Mouse (Mus musculus): ENCODE measurements around the gene Krt23.

The Krt23 gene

GRCm38 (mm10) chr11:99492733-99493573, at the start of gene Krt23:
Krt23 (minus strand) TSS chr11:99493137.
- DNase-seq: peak; percentile 5 to 15

GRCm38 (mm10) chr11:99539721-99540120, 46.8 kb upstream of the Krt23 start:
- peak; percentile 13 to 58 for DNase-seq

- peak; percentile 6 to 27 for DNase-seq
Observed at GRCm38 (mm10) chr11:99521288-99521860, 28.4 kb upstream of the Krt23 start, which contains the start of gene Krt39. Krt39 (minus strand) TSS chr11:99521338.

GRCm38 (mm10) chr11:99514098-99514497, 21.2 kb upstream of the Krt23 start:
- DNase-seq: no peak

- no peak for DNase-seq
Observed at GRCm38 (mm10) chr11:99500095-99500805, 7.3 kb upstream of the Krt23 start.

GRCm38 (mm10) chr11:99496460-99496859, 3.5 kb upstream of the Krt23 start:
- DNase-seq: no peak

GRCm38 (mm10) chr11:99494741-99495140, 1.8 kb upstream of the Krt23 start:
- no peak for DNase-seq

- no peak for DNase-seq
Observed at GRCm38 (mm10) chr11:99493574-99493850, 575 bp upstream of the Krt23 start.

GRCm38 (mm10) chr11:99491040-99491439, 1.9 kb downstream of the Krt23 start:
- no peak for DNase-seq

- peak in 1 of 2 experiments; percentile 5 for DNase-seq
Observed at GRCm38 (mm10) chr11:99490624-99491023, 2.3 kb downstream of the Krt23 start.

- DNase-seq: no peak
Observed at GRCm38 (mm10) chr11:99489233-99489632, 3.7 kb downstream of the Krt23 start.

- DNase-seq: no peak
Observed at GRCm38 (mm10) chr11:99474981-99475380, 18.0 kb downstream of the Krt23 start.

GRCm38 (mm10) chr11:99473433-99473832, 19.5 kb downstream of the Krt23 start:
- DNase-seq: no peak

GRCm38 (mm10) chr11:99472405-99472804, 20.5 kb downstream of the Krt23 start:
- DNase-seq: no peak

- DNase-seq: no peak
Observed at GRCm38 (mm10) chr11:99471946-99472345, 21.0 kb downstream of the Krt23 start.

GRCm38 (mm10) chr11:99469228-99469627, 23.7 kb downstream of the Krt23 start:
- DNase-seq: no peak

GRCm38 (mm10) chr11:99468566-99468965, 24.4 kb downstream of the Krt23 start:
- DNase-seq: no peak

- no peak for DNase-seq
Observed at GRCm38 (mm10) chr11:99466316-99466715, 26.6 kb downstream of the Krt23 start.

- DNase-seq: peak; percentile 73 to 92
Observed at GRCm38 (mm10) chr11:99464836-99465235, 28.1 kb downstream of the Krt23 start.

- peak; percentile 63 to 88 for DNase-seq
Observed at GRCm38 (mm10) chr11:99463155-99463554, 29.8 kb downstream of the Krt23 start.

GRCm38 (mm10) chr11:99461736-99462135, 31.2 kb downstream of the Krt23 start:
- DNase-seq: peak; percentile 84 to 92

GRCm38 (mm10) chr11:99458887-99459286, 34.0 kb downstream of the Krt23 start:
- peak; percentile 11 to 26 for DNase-seq

- DNase-seq: peak; percentile 68 to 75
Observed at GRCm38 (mm10) chr11:99454759-99455158, 38.2 kb downstream of the Krt23 start.

- DNase-seq: no peak
Observed at GRCm38 (mm10) chr11:99454044-99454443, 38.9 kb downstream of the Krt23 start.

Data from kidney, postnatal 36 days (tissue).